Mouse (Mus musculus): Measurements from ENCODE around the gene Spag5. TPM values are rescaled to one million over a fixed set of nuclear protein-coding genes. Genes with fewer than 3 reads are reported as not detected.
A peak's percentile ranks its signal among the peaks of the same experiment; 100 is the strongest.

Gene Spag5
- polyA plus RNA-seq (2011; ENCODE audit: insufficient read depth, insufficient read length, low read depth, missing spikeins), result 66.9 and 68.8 TPM in 2 replicates

DNA sequence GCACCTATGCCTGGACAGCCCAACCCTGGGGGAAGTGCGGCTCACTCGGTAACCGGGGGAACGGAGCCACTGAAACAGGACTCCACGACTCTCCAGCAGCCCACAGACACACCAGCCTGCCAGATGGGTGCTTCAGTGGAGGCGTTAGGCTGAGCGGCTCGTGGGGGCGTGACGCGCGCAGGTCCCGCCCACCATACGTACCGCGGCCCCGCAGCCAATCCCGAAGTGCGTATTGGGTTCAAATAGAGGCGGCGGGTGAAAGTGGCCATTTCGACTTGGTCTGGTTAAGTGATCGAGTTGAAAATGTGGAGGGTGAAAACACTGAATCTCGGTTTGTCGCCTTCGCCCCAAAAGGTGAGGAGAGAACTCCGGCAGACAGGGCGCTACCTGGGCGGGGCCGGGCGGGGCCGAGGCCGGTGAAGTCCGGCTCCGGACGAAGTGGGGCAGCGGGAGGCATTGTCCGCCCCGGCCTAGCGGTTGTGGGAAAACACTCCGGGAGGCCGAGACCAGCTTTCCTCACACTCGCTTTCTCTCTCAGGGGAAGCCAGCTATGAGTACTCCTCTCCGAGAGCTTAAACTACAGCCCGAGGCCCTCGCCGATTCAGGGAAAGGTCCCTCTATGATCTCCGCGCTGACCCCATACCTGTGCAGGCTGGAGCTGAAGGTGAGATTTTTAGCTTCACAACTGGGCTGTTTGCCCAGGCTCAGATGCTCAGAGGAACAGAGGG is at the start of gene Spag5:
Gene Spag5 (plus strand): TSS at position 173 of the 728 bp plus-strand sequence.
- peak within 1 kb of the TSS; percentile 11; the same call in 1 of the 2 replicates for H3K27ac ChIP-seq (ENCODE audit: insufficient read depth, low read length)
- no peaks in the 10 kb centered on the region for H3K9me3 ChIP-seq (replicated peaks; ENCODE audit: control insufficient read depth, insufficient read depth, low read length, poor library complexity, severe bottlenecking)
- H3K9ac ChIP-seq (ENCODE audit: low read depth, poor library complexity, severe bottlenecking), result peak within 1 kb of the TSS; percentile 90
- H3K36me3 ChIP-seq (ENCODE audit: control insufficient read depth, insufficient read depth, low read length, poor library complexity, severe bottlenecking), result peaks cover 32% of the 10 kb centered on the region
- H3K4me1 ChIP-seq (ENCODE audit: control insufficient read depth, insufficient read depth, low read length), result no peaks in the 10 kb centered on the region
- H3K27me3 ChIP-seq (ENCODE audit: control insufficient read depth, insufficient read depth, low read length, poor library complexity, severe bottlenecking), result no peaks in the 10 kb centered on the region
- peak within 1 kb of the TSS; percentile 98 for H3K4me3 ChIP-seq (ENCODE audit: low read depth, low read length)
- peak; percentile 81 for TF ChIP-seq POLR2A (IDR thresholded peaks at IDR 0.05; ENCODE audit: insufficient read depth, low read length)
- no peak for TF ChIP-seq CTCF (IDR thresholded peaks at IDR 0.05; ENCODE audit: low read depth, low read length)

GRCm38 (mm10) chr11:78256618-78257017 is 44.7 kb upstream of the Spag5 start:
- H3K4me1 ChIP-seq (ENCODE audit: control insufficient read depth, insufficient read depth, low read length), result no peaks in the 10 kb centered on the region
- no peaks in the 10 kb centered on the region; the same call in 1 of the 2 replicates for H3K27me3 ChIP-seq (ENCODE audit: control insufficient read depth, insufficient read depth, low read length, poor library complexity, severe bottlenecking)
- TF ChIP-seq CTCF (IDR thresholded peaks at IDR 0.05; ENCODE audit: low read depth, low read length) (no peak), EP300 (IDR thresholded peaks at IDR 0.05; ENCODE audit: insufficient read depth, low read depth, low read length) (no peak), POLR2A (IDR thresholded peaks at IDR 0.05; ENCODE audit: insufficient read depth, low read length) (no peak)
- no peak overlapping the region for H3K4me3 ChIP-seq (ENCODE audit: low read depth, low read length)
- H3K9me3 ChIP-seq (replicated peaks; ENCODE audit: control insufficient read depth, insufficient read depth, low read length, poor library complexity, severe bottlenecking), result no peaks in the 10 kb centered on the region
- H3K27ac ChIP-seq (ENCODE audit: insufficient read depth, low read length), result no peak overlapping the region
- H3K36me3 ChIP-seq (ENCODE audit: control insufficient read depth, insufficient read depth, low read length, poor library complexity, severe bottlenecking), result peaks cover 21% of the 10 kb centered on the region
- H3K9ac ChIP-seq (ENCODE audit: low read depth, poor library complexity, severe bottlenecking), result no peak overlapping the region

DNA sequence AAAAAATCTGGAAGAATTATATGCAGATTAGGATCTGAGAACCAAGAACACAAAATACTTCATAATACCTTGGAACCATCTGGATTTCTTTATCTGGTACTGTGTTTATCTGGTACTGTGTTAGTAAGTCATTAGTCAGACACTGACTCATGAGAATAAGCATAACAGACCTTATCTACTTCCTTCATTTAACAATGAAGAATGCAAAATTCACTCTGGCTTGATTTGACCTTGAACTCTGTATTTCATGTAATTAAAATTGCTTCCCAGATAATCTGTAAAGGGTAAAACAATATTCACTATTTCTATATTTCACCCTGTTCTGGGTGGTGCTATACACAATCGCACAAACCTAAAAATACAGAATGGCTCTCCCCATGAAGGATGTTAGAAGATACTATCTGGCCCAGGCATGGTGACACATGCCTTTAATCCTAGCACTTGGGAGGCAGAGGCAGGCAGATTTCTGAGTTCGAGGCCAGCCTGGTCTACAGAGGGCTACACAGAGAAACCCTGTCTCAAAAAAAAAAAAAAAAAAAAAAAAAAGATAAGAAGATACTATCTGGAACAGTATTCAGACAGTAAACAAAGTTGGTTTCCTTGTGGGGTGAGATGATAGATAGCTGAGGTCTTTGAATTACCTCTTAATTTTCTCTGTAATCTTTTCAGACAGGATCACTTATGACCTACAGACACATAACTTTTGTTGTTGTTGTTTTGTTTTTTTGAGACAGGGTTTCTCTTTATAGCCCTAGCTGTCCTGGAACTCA is 40.7 kb upstream of the Spag5 start:
- Histone ChIP-seq H3K9me3 (replicated peaks; ENCODE audit: control insufficient read depth, insufficient read depth, low read length, poor library complexity, severe bottlenecking) (no peaks in the 10 kb centered on the region), H3K4me3 (ENCODE audit: low read depth, low read length) (no peak overlapping the region), H3K36me3 (ENCODE audit: control insufficient read depth, insufficient read depth, low read length, poor library complexity, severe bottlenecking) (peaks cover 24% of the 10 kb centered on the region), H3K27ac (ENCODE audit: insufficient read depth, low read length) (no peak overlapping the region), H3K4me1 (ENCODE audit: control insufficient read depth, insufficient read depth, low read length) (no peaks in the 10 kb centered on the region), H3K27me3 (ENCODE audit: control insufficient read depth, insufficient read depth, low read length, poor library complexity, severe bottlenecking) (no peaks in the 10 kb centered on the region; the same call in 1 of the 2 replicates), H3K9ac (ENCODE audit: low read depth, poor library complexity, severe bottlenecking) (no peak overlapping the region)
- TF ChIP-seq POLR2A (IDR thresholded peaks at IDR 0.05; ENCODE audit: insufficient read depth, low read length), result no peak
- TF ChIP-seq EP300 (IDR thresholded peaks at IDR 0.05; ENCODE audit: insufficient read depth, low read depth, low read length), result no peak

GRCm38 (mm10) chr11:78261380-78262352 is 39.7 kb upstream of the Spag5 start, which contains the start of gene 2610507B11Rik:
TSS of gene 2610507B11Rik (plus strand) at chr11:78261752.
- Histone ChIP-seq H3K27me3 (ENCODE audit: control insufficient read depth, insufficient read depth, low read length, poor library complexity, severe bottlenecking) (no peaks in the 10 kb centered on the region; the same call in 1 of the 2 replicates), H3K36me3 (ENCODE audit: control insufficient read depth, insufficient read depth, low read length, poor library complexity, severe bottlenecking) (peaks cover 32% of the 10 kb centered on the region), H3K4me3 (ENCODE audit: low read depth, low read length) (peak within 1 kb of the TSS; percentile 82), H3K4me1 (ENCODE audit: control insufficient read depth, insufficient read depth, low read length) (no peaks in the 10 kb centered on the region), H3K27ac (ENCODE audit: insufficient read depth, low read length) (peak within 1 kb of the TSS; percentile 55; the same call in 1 of the 2 replicates), H3K9me3 (replicated peaks; ENCODE audit: control insufficient read depth, insufficient read depth, low read length, poor library complexity, severe bottlenecking) (no peaks in the 10 kb centered on the region), H3K9ac (ENCODE audit: low read depth, poor library complexity, severe bottlenecking) (peak within 1 kb of the TSS; percentile 88)
- TF ChIP-seq CTCF (IDR thresholded peaks at IDR 0.05; ENCODE audit: low read depth, low read length) (no peak), EP300 (IDR thresholded peaks at IDR 0.05; ENCODE audit: insufficient read depth, low read depth, low read length) (0 out of 2 replicates have a peak, but pooled peaks have one; percentile 5), POLR2A (IDR thresholded peaks at IDR 0.05; ENCODE audit: insufficient read depth, low read length) (peak; percentile 11)

GRCm38 (mm10) chr11:78262550-78262949 is 38.8 kb upstream of the Spag5 start:
- Histone ChIP-seq H3K27ac (ENCODE audit: insufficient read depth, low read length) (no peak overlapping the region), H3K9ac (ENCODE audit: low read depth, poor library complexity, severe bottlenecking) (peak overlapping the region; percentile 36; the same call in 1 of the 2 replicates), H3K36me3 (ENCODE audit: control insufficient read depth, insufficient read depth, low read length, poor library complexity, severe bottlenecking) (peaks cover 40% of the 10 kb centered on the region)

More at GRCm38 (mm10) chr11:78262550-78262949, 38.8 kb upstream of the Spag5 start:
- H3K27me3 ChIP-seq (ENCODE audit: control insufficient read depth, insufficient read depth, low read length, poor library complexity, severe bottlenecking), result no peaks in the 10 kb centered on the region; the same call in 1 of the 2 replicates
- TF ChIP-seq CTCF (IDR thresholded peaks at IDR 0.05; ENCODE audit: low read depth, low read length) (peak; percentile 67), POLR2A (IDR thresholded peaks at IDR 0.05; ENCODE audit: insufficient read depth, low read length) (no peak)
- H3K4me3 ChIP-seq (ENCODE audit: low read depth, low read length), result peak overlapping the region; percentile 20; the same call in 1 of the 2 replicates
- H3K4me1 ChIP-seq (ENCODE audit: control insufficient read depth, insufficient read depth, low read length), result no peaks in the 10 kb centered on the region
- no peaks in the 10 kb centered on the region for H3K9me3 ChIP-seq (replicated peaks; ENCODE audit: control insufficient read depth, insufficient read depth, low read length, poor library complexity, severe bottlenecking)

Measured in ES-Bruce4 (cell line).